8 mouse cellular contexts compared by ENCODE assay signal in genomic region chr15:5107686-5108654, GRCm38 (mm10). TPM values are rescaled to one million over a fixed set of nuclear protein-coding genes. Genes with fewer than 3 reads are reported as not detected.
DNase-seq lines count a peak whose midpoint lies in the region; ATAC-seq and TF ChIP-seq lines count a peak whose summit lies in the region.

Gene Card6 (minus strand): TSS chr15:5108539.

- H3K4me3 ChIP-seq in liver, adult 2 months (ENCODE audit: insufficient read depth, low read depth, low read length): peak within 1 kb of the TSS; percentile 81
- H3K4me3 ChIP-seq in embryonic facial prominence, embryonic 12.5 days: peak within 1 kb of the TSS; percentile 12
- peak within 1 kb of the TSS; percentile 35 for H3K4me3 ChIP-seq in intestine, postnatal 0 days (ENCODE audit: low read depth, low read length)
- peak within 1 kb of the TSS; percentile 36 for H3K4me3 ChIP-seq in lung, embryonic 15.5 days

- H3K79me2 ChIP-seq in liver, adult 2 months (ENCODE audit: control insufficient read depth, insufficient read depth, low read length): peaks cover 4% of the 10 kb centered on the region; the same call in 1 of the 2 replicates

- peak; percentile 72 for DNase-seq in liver, adult 2 months (ENCODE audit: extremely low read depth, low read depth, low spot score)
- no peak for DNase-seq in liver
- DNase-seq in thymus, postnatal 10 days (ENCODE audit: low spot score in 2 of 2): peak; percentile 45 to 69
- DNase-seq in right cerebral cortex, postnatal 14 days: no peak
- DNase-seq in MN1 (ENCODE audit: low spot score): no peak

- H3K27me3 ChIP-seq in liver, adult 2 months (ENCODE audit: control insufficient read depth, insufficient read depth, low read length): no peaks in the 10 kb centered on the region
- no peaks in the 10 kb centered on the region for H3K27me3 ChIP-seq in embryonic facial prominence, embryonic 12.5 days
- H3K27me3 ChIP-seq in intestine, postnatal 0 days (replicated peaks; ENCODE audit: control insufficient read depth, insufficient read depth, low read length): no peaks in the 10 kb centered on the region
- H3K27me3 ChIP-seq in lung, embryonic 15.5 days: no peaks in the 10 kb centered on the region

- TF ChIP-seq CTCF in liver, adult 2 months (IDR thresholded peaks at IDR 0.05; ENCODE audit: low read depth, low read length): no peak
- TF ChIP-seq CTCF in intestine, postnatal 0 days (IDR thresholded peaks at IDR 0.05; ENCODE audit: low read depth): no peak

- 4% methylated on average over 21 of the region's 21 CpGs for WGBS in liver, adult 2 months
- WGBS in embryonic facial prominence, embryonic 12.5 days: 53% methylated on average over 21 of the region's 21 CpGs
- WGBS in intestine, postnatal 0 days: 39% methylated on average over 21 of the region's 21 CpGs
- WGBS in lung, embryonic 15.5 days: 35% methylated on average over 21 of the region's 21 CpGs

- TF ChIP-seq POLR2A in liver, adult 2 months (IDR thresholded peaks at IDR 0.05; ENCODE audit: extremely low read depth, insufficient read depth, low read length): no peak

- no peak for ATAC-seq in embryonic facial prominence, embryonic 12.5 days (ENCODE audit: insufficient number of reproducible peaks, insufficient read depth, low FRiP score, low TSS enrichment)
- ATAC-seq in intestine, postnatal 0 days: no peak
- no peak for ATAC-seq in lung, embryonic 15.5 days (ENCODE audit: borderline replicate concordance, extremely low read depth, low FRiP score, low TSS enrichment)

- H3K4me2 ChIP-seq in embryonic facial prominence, embryonic 12.5 days (replicated peaks): peak within 1 kb of the TSS; percentile 1; the same call in 1 of the 2 replicates
- peak within 1 kb of the TSS; percentile 52 for H3K4me2 ChIP-seq in intestine, postnatal 0 days (replicated peaks; ENCODE audit: low read depth)
- peak within 1 kb of the TSS; percentile 50 for H3K4me2 ChIP-seq in lung, embryonic 15.5 days

- H3K9me3 ChIP-seq in embryonic facial prominence, embryonic 12.5 days: no peaks in the 10 kb centered on the region
- H3K9me3 ChIP-seq in intestine, postnatal 0 days (ENCODE audit: control insufficient read depth): no peaks in the 10 kb centered on the region
- no peaks in the 10 kb centered on the region for H3K9me3 ChIP-seq in lung, embryonic 15.5 days

- H3K36me3 ChIP-seq in liver, adult 2 months (ENCODE audit: control insufficient read depth, insufficient read depth, low read length): peaks cover 10% of the 10 kb centered on the region
- H3K36me3 ChIP-seq in embryonic facial prominence, embryonic 12.5 days: no peaks in the 10 kb centered on the region
- peaks cover 2% of the 10 kb centered on the region; the same call in 1 of the 2 replicates for H3K36me3 ChIP-seq in intestine, postnatal 0 days (ENCODE audit: control insufficient read depth, insufficient read depth)
- no peaks in the 10 kb centered on the region for H3K36me3 ChIP-seq in lung, embryonic 15.5 days

- H3K27ac ChIP-seq in liver, adult 2 months (replicated peaks; ENCODE audit: insufficient read depth, low read depth, low read length): peak within 1 kb of the TSS; percentile 98
- H3K27ac ChIP-seq in embryonic facial prominence, embryonic 12.5 days: 0 out of 2 replicates have a peak within 1 kb of the TSS, but pooled peaks have one; percentile 20
- peak within 1 kb of the TSS; percentile 67 for H3K27ac ChIP-seq in intestine, postnatal 0 days (ENCODE audit: low read depth, low read length)
- H3K27ac ChIP-seq in lung, embryonic 15.5 days: peak within 1 kb of the TSS; percentile 60

- H3K4me1 ChIP-seq in liver, adult 2 months (ENCODE audit: control insufficient read depth, insufficient read depth, low read length): peaks cover 7% of the 10 kb centered on the region
- no peaks in the 10 kb centered on the region for H3K4me1 ChIP-seq in embryonic facial prominence, embryonic 12.5 days
- H3K4me1 ChIP-seq in intestine, postnatal 0 days (replicated peaks; ENCODE audit: control insufficient read depth, insufficient read depth, low read length): no peaks in the 10 kb centered on the region
- no peaks in the 10 kb centered on the region for H3K4me1 ChIP-seq in lung, embryonic 15.5 days

- H3K9ac ChIP-seq in liver, adult 2 months (ENCODE audit: low read depth, low read length): peak within 1 kb of the TSS; percentile 90
- H3K9ac ChIP-seq in embryonic facial prominence, embryonic 12.5 days: no peak within 1 kb of the TSS
- peak within 1 kb of the TSS; percentile 47; the same call in 1 of the 2 replicates for H3K9ac ChIP-seq in intestine, postnatal 0 days (ENCODE audit: low read depth, low read length)
- H3K9ac ChIP-seq in lung, embryonic 15.5 days: peak within 1 kb of the TSS; percentile 29

RNA-seq across cellular contexts. Expression of gene Card6, which starts in this region (rescaled TPM):
- total RNA-seq in liver, adult 2 months (2014; rRNA removed): 6.8 and 7.5 TPM in 2 replicates
- polyA plus RNA-seq in liver, adult 2 months (2012; rRNA removed): 2.5 TPM in 2 replicates
- polyA plus RNA-seq in embryonic facial prominence, embryonic 12.5 days (2016; fragmentation: Nextera tagmentation; extraction: Ambion mirVana): 0.94 and 1.0 TPM in 2 replicates
- 1.5 and 2.1 TPM in 2 replicates for polyA plus RNA-seq in intestine, postnatal 0 days (2015; fragmentation: Nextera tagmentation; extraction: Ambion mirVana)
- polyA plus RNA-seq in lung, embryonic 15.5 days (2015; fragmentation: Nextera tagmentation; extraction: Ambion mirVana): 1.6 and 2.0 TPM in 2 replicates

Comparison
In these comparisons a context has a peak if more than half of its experiments do, and no peak if none do; other contexts are left out.
1. DNase-seq: peak in liver, adult 2 months (single experiment) and thymus, postnatal 10 days (2 of 2); none in liver (single experiment), right cerebral cortex, postnatal 14 days (single experiment) and MN1 (single experiment).
2. H3K27ac ChIP-seq: peak in every context shown above with its lines; median percentile 98 in liver, adult 2 months; 67 in intestine, postnatal 0 days; 60 in lung, embryonic 15.5 days; 20 in embryonic facial prominence, embryonic 12.5 days.
3. H3K4me3 ChIP-seq: peak in every context shown above with its lines; median percentile 81 in liver, adult 2 months; 36 in lung, embryonic 15.5 days; 35 in intestine, postnatal 0 days; 12 in embryonic facial prominence, embryonic 12.5 days.
4. H3K4me2 ChIP-seq: peak in every context shown above with its lines; median percentile 52 in intestine, postnatal 0 days; 50 in lung, embryonic 15.5 days; 1 in embryonic facial prominence, embryonic 12.5 days.